Mouse (Mus musculus): ENCODE results near the gene Fhl1. TPM values are rescaled to one million over a fixed set of nuclear protein-coding genes. Genes with fewer than 3 reads are reported as not detected.

The Fhl1 gene
- total RNA-seq (2021): 1,000 to 10,000 TPM; 1,001 to 1,517 TPM
- long read RNA-seq, experiment 1, transcript Fhl1-204 (6 exons, 2,283 nt): major isoform, 243 of 544 reads
- long read RNA-seq, experiment 1, partial matches to known transcripts: 50 of 544 reads
- long read RNA-seq, experiment 1, other reads (novel, unspliced or antisense): 243 of 544 reads
- long read RNA-seq, experiment 2, transcript Fhl1-201 (7 exons, 2,356 nt): minor isoform, 7 of 977 reads
- long read RNA-seq, experiment 2, transcript Fhl1-202 (5 exons, 1,337 nt): minor isoform, 10 of 977 reads
- long read RNA-seq, experiment 2, transcript Fhl1-204 (6 exons, 2,283 nt): major isoform, 543 of 977 reads
- long read RNA-seq, experiment 2, partial matches to known transcripts: 120 of 977 reads
- long read RNA-seq, experiment 2, other reads (novel, unspliced or antisense): 296 of 977 reads

GRCm38 (mm10) chrX:56731306-56732201 is at the start of gene Fhl1:
Gene Fhl1 (plus strand): TSS chrX:56731787.
- intact Hi-C loops (cut with DNase I; ENCODE audit: low total_unique reads): loop anchor here (10.0 kb wide), 1 partner anchor 77 kb away; no protein-coding TSS in a partner anchor

GRCm38 (mm10) chrX:56682156-56682720 is 49.3 kb upstream of the Fhl1 start:
- DNase-seq: no peak
- intact Hi-C loops (cut with DNase I; ENCODE audit: low total_unique reads): no loop called here

More at GRCm38 (mm10) chrX:56731306-56732201, at the start of gene Fhl1:
- peak; percentile 47 for DNase-seq

- intact Hi-C loops (cut with DNase I; ENCODE audit: low total_unique reads): no loop called here
- peak; percentile 29 for DNase-seq
Measured at GRCm38 (mm10) chrX:56683521-56683920, 48.1 kb upstream of the Fhl1 start.

GRCm38 (mm10) chrX:56692554-56692953 is 39.0 kb upstream of the Fhl1 start:
- intact Hi-C loops (cut with DNase I; ENCODE audit: low total_unique reads): no loop called here

GRCm38 (mm10) chrX:56694539-56694938 is 37.0 kb upstream of the Fhl1 start:
- DNase-seq: no peak
- intact Hi-C loops (cut with DNase I; ENCODE audit: low total_unique reads): no loop called here

More at GRCm38 (mm10) chrX:56692554-56692953, 39.0 kb upstream of the Fhl1 start:
- DNase-seq: no peak

- DNase-seq: no peak
- intact Hi-C loops (cut with DNase I; ENCODE audit: low total_unique reads): no loop called here
Measured at GRCm38 (mm10) chrX:56697199-56697780, 34.3 kb upstream of the Fhl1 start.

- intact Hi-C loops (cut with DNase I; ENCODE audit: low total_unique reads): no loop called here
- DNase-seq: no peak
Measured at GRCm38 (mm10) chrX:56697886-56698285, 33.7 kb upstream of the Fhl1 start.

GRCm38 (mm10) chrX:56701261-56701660 is 30.3 kb upstream of the Fhl1 start:
- no peak for DNase-seq
- intact Hi-C loops (cut with DNase I; ENCODE audit: low total_unique reads): no loop called here

- intact Hi-C loops (cut with DNase I; ENCODE audit: low total_unique reads): no loop called here
- DNase-seq: no peak
Measured at GRCm38 (mm10) chrX:56703965-56704562, 27.5 kb upstream of the Fhl1 start.

- no peak for DNase-seq
- intact Hi-C loops (cut with DNase I; ENCODE audit: low total_unique reads): no loop called here
Measured at GRCm38 (mm10) chrX:56708592-56709370, 22.8 kb upstream of the Fhl1 start.

- intact Hi-C loops (cut with DNase I; ENCODE audit: low total_unique reads): no loop called here
- DNase-seq: no peak
Measured at GRCm38 (mm10) chrX:56710522-56710921, 21.1 kb upstream of the Fhl1 start.

- intact Hi-C loops (cut with DNase I; ENCODE audit: low total_unique reads): no loop called here
- DNase-seq: no peak
Measured at GRCm38 (mm10) chrX:56712666-56713065, 18.9 kb upstream of the Fhl1 start.

GRCm38 (mm10) chrX:56722559-56722958 is 9.0 kb upstream of the Fhl1 start:
- DNase-seq: no peak
- intact Hi-C loops (cut with DNase I; ENCODE audit: low total_unique reads): no loop called here

- no peak for DNase-seq
- intact Hi-C loops (cut with DNase I; ENCODE audit: low total_unique reads): no loop called here
Measured at GRCm38 (mm10) chrX:56728507-56728906, 3.1 kb upstream of the Fhl1 start.

GRCm38 (mm10) chrX:56730828-56731305 is 720 bp upstream of the Fhl1 start:
- DNase-seq: no peak
- intact Hi-C loops (cut with DNase I; ENCODE audit: low total_unique reads): loop anchor here (10.0 kb wide), 1 partner anchor 76 kb away; no protein-coding TSS in a partner anchor

- DNase-seq: no peak
- intact Hi-C loops (cut with DNase I; ENCODE audit: low total_unique reads): loop anchor here (10.0 kb wide), 1 partner anchor 78 kb away; no protein-coding TSS in a partner anchor
Measured at GRCm38 (mm10) chrX:56732401-56732800, 814 bp downstream of the Fhl1 start.

GRCm38 (mm10) chrX:56734436-56734835 is 2.8 kb downstream of the Fhl1 start:
- no peak for DNase-seq
- intact Hi-C loops (cut with DNase I; ENCODE audit: low total_unique reads): loop anchor here (10.0 kb wide), 1 partner anchor 80 kb away; no protein-coding TSS in a partner anchor

- intact Hi-C loops (cut with DNase I; ENCODE audit: low total_unique reads): loop anchor here (10.0 kb wide), 1 partner anchor 81 kb away; no protein-coding TSS in a partner anchor
- no peak for DNase-seq
Measured at GRCm38 (mm10) chrX:56736226-56736625, 4.6 kb downstream of the Fhl1 start.

Measured in gastrocnemius, postnatal 14 days (tissue).